Mouse (Mus musculus): ENCODE measurements around the gene Pitpnm2. TPM values are rescaled to one million over a fixed set of nuclear protein-coding genes. Genes with fewer than 3 reads are reported as not detected.

Gene Pitpnm2
- total and polyA plus RNA-seq, 3 experiments: 37.7 to 40.1 (median 40.1) TPM

DNA sequence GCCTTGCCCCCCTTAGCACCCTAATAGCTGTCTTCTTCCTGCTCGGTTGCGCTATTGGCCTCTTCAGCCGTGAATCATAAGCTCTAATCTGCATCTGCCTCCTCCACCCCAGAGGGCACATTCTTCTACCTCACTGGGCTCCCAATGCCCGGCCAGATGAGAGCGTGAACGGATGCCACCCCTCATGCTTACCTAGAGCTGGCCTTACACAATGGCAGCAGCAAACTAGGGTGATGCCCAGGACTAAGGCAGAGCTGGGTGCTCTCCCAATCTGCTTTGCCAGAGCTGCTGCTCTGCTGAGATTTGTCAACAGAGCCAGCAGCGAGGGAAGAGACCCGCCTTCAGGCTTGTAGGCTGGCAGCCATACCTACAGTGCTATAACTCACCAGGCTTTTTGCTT, 41.5 kb downstream of the Pitpnm2 start:
- intact Hi-C loops (cut with DNase I): loop anchor here (5.0 kb wide), 2 partner anchors 36 to 39 kb away; partner anchors contain the start of gene Pitpnm2
- 53% methylated on average over 8 of the region's 8 CpGs for WGBS
- H3K27me3 ChIP-seq (ENCODE audit: control insufficient read depth, insufficient read depth, low read length): no peaks in the 10 kb centered on the region
- peak overlapping the region; percentile 4; the same call in 1 of the 2 replicates for H3K9ac ChIP-seq (ENCODE audit: low read depth, low read length)
- DNase-seq: peak in 1 of 2 experiments; percentile 58
- H3K36me3 ChIP-seq (ENCODE audit: control insufficient read depth, insufficient read depth, low read length): peaks cover 12% of the 10 kb centered on the region
- no peaks in the 10 kb centered on the region for H3K79me2 ChIP-seq (replicated peaks; ENCODE audit: control insufficient read depth, insufficient read depth, low read length)
- peak overlapping the region; percentile 96 for H3K27ac ChIP-seq
- TF ChIP-seq POLR2A (IDR thresholded peaks at IDR 0.05; ENCODE audit: insufficient read depth, low read depth, low read length) (no peak), EP300 (IDR thresholded peaks at IDR 0.05; ENCODE audit: insufficient read depth, low read depth, low read length) (no peak), CTCF (IDR thresholded peaks at IDR 0.05) (no peak)
- H3K4me1 ChIP-seq (ENCODE audit: control insufficient read depth, insufficient read depth, low read length): peaks cover 67% of the 10 kb centered on the region
- no peak overlapping the region for H3K4me3 ChIP-seq

DNA sequence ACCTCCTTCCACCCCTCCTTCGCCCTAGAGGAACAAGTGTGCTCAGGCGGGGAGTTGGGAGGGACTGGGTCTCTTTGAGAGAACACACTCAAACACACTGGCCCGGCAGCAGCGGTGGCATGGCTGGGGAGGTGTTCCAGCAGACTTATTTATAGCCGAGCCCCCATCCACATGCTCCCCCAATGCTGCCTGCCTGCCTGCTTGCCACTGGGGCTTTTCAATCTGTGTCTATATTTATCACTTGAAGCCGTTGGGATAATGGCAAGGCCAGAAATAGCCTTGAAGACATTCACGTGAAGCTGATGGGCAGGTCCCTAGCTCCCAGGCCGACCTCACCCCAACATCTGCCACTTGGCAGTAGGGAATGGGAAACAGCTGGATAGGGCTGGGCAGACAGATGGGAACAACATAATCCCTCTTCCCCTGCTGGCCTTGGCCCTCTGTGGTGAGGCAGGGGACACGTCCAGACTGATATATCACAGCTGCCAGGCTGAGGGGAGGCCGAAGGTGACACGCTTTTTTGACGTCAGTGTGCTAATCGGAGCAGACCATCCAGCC, 43.0 kb downstream of the Pitpnm2 start:
- H3K27me3 ChIP-seq (ENCODE audit: control insufficient read depth, insufficient read depth, low read length): no peaks in the 10 kb centered on the region
- peaks cover 13% of the 10 kb centered on the region for H3K36me3 ChIP-seq (ENCODE audit: control insufficient read depth, insufficient read depth, low read length)
- peaks cover 70% of the 10 kb centered on the region for H3K4me1 ChIP-seq (ENCODE audit: control insufficient read depth, insufficient read depth, low read length)
- peak; percentile 78 to 84 for DNase-seq
- 11% methylated on average over 13 of the region's 13 CpGs for WGBS
- H3K4me3 ChIP-seq: no peak overlapping the region
- H3K9ac ChIP-seq (ENCODE audit: low read depth, low read length): peak overlapping the region; percentile 43
- intact Hi-C loops (cut with DNase I): loop anchor here (2.0 to 5.0 kb wide), 3 partner anchors 18 to 41 kb away; partner anchors contain the start of gene Pitpnm2
- H3K79me2 ChIP-seq (replicated peaks; ENCODE audit: control insufficient read depth, insufficient read depth, low read length): no peaks in the 10 kb centered on the region
- TF ChIP-seq POLR2A (IDR thresholded peaks at IDR 0.05; ENCODE audit: insufficient read depth, low read depth, low read length): peak; percentile 65
- TF ChIP-seq CTCF (IDR thresholded peaks at IDR 0.05): peak; percentile 17; the same call in 1 of the 2 replicates
- peak; percentile 97 for TF ChIP-seq EP300 (IDR thresholded peaks at IDR 0.05; ENCODE audit: insufficient read depth, low read depth, low read length)
- H3K27ac ChIP-seq: peak overlapping the region; percentile 96

DNA sequence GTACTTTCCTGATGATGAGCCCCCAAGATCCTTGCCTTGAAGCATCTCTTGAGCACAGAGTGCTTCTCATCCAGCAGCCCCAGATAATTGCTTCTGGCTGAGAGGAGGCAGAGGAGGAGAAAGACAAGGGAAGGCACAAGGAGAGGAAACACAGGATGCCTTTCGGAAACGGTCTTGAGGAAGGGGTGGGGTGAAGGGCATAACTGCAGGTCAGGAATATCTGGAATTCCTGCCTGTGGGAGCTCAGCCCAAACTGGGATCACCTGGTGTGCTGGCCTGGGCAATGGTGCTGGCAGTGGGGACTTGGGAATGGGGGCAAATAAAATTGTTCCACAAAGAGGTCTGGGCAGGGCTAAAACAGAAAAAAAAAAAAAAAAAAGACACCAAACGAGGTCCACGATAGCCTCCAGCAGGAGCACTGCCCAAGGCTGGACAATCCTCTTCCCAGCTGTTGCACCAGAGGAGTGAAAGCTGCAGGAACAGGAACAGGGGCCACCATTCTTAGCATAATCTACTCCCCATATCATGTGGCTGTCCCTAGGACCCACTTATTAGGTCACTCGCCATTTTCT, 43.7 kb downstream of the Pitpnm2 start:
- WGBS: 6% methylated on average over 5 of the region's 5 CpGs
- Histone ChIP-seq H3K79me2 (replicated peaks; ENCODE audit: control insufficient read depth, insufficient read depth, low read length) (no peaks in the 10 kb centered on the region), H3K27me3 (ENCODE audit: control insufficient read depth, insufficient read depth, low read length) (no peaks in the 10 kb centered on the region), H3K4me1 (ENCODE audit: control insufficient read depth, insufficient read depth, low read length) (peaks cover 68% of the 10 kb centered on the region), H3K36me3 (ENCODE audit: control insufficient read depth, insufficient read depth, low read length) (peaks cover 13% of the 10 kb centered on the region), H3K4me3 (no peak overlapping the region), H3K27ac (peak overlapping the region; percentile 96), H3K9ac (ENCODE audit: low read depth, low read length) (peak overlapping the region; percentile 43)
- intact Hi-C loops (cut with DNase I): loop anchor here (2.0 to 5.0 kb wide), 3 partner anchors 17 to 41 kb away; partner anchors contain the start of gene Pitpnm2
- no peak; the same call in 1 of the 2 replicates for TF ChIP-seq POLR2A (IDR thresholded peaks at IDR 0.05; ENCODE audit: insufficient read depth, low read depth, low read length)
- TF ChIP-seq EP300 (IDR thresholded peaks at IDR 0.05; ENCODE audit: insufficient read depth, low read depth, low read length): peak; percentile 61; the same call in 1 of the 2 replicates
- no peak for TF ChIP-seq CTCF (IDR thresholded peaks at IDR 0.05)
- DNase-seq: no peak

DNA sequence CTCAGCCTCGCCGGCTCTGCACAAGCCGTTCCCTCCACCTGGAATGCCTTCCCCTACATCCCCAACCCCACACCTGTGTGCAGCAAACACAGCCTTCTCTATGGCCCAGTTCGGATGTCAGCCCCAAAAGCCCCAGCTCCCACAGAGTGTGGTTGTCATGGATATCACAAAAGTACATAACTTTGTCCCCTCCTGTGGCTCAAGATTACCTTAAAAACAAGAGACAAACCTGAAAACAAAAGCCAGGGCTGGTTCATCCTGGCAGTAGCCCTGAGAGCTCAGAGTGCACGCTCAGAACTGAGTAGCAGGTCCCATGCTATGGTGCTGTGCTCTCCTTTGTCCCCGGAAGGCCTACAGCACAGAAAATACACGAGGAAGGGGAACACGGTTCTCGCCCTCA, 44.3 kb downstream of the Pitpnm2 start:
- Histone ChIP-seq H3K27ac (peak overlapping the region; percentile 96), H3K36me3 (ENCODE audit: control insufficient read depth, insufficient read depth, low read length) (peaks cover 13% of the 10 kb centered on the region), H3K9ac (ENCODE audit: low read depth, low read length) (peak overlapping the region; percentile 15), H3K27me3 (ENCODE audit: control insufficient read depth, insufficient read depth, low read length) (no peaks in the 10 kb centered on the region), H3K4me3 (no peak overlapping the region), H3K4me1 (ENCODE audit: control insufficient read depth, insufficient read depth, low read length) (peaks cover 62% of the 10 kb centered on the region), H3K79me2 (replicated peaks; ENCODE audit: control insufficient read depth, insufficient read depth, low read length) (no peaks in the 10 kb centered on the region)
- intact Hi-C loops (cut with DNase I): loop anchor here (5.0 kb wide), 2 partner anchors 33 to 42 kb away; partner anchors contain the start of gene Pitpnm2
- DNase-seq: no peak
- TF ChIP-seq CTCF (IDR thresholded peaks at IDR 0.05) (no peak), EP300 (IDR thresholded peaks at IDR 0.05; ENCODE audit: insufficient read depth, low read depth, low read length) (no peak), POLR2A (IDR thresholded peaks at IDR 0.05; ENCODE audit: insufficient read depth, low read depth, low read length) (no peak)
- 86% methylated on average over 9 of the region's 9 CpGs for WGBS

- H3K4me1 ChIP-seq (ENCODE audit: control insufficient read depth, insufficient read depth, low read length): peaks cover 60% of the 10 kb centered on the region
- no peak overlapping the region for H3K4me3 ChIP-seq
- H3K27ac ChIP-seq: peak overlapping the region; percentile 72
- no peaks in the 10 kb centered on the region for H3K27me3 ChIP-seq (ENCODE audit: control insufficient read depth, insufficient read depth, low read length)
- no peak for TF ChIP-seq CTCF (IDR thresholded peaks at IDR 0.05)
- peak; percentile 70; the same call in 1 of the 2 replicates for TF ChIP-seq EP300 (IDR thresholded peaks at IDR 0.05; ENCODE audit: insufficient read depth, low read depth, low read length)
- peak; percentile 63 to 77 for DNase-seq
- no peaks in the 10 kb centered on the region for H3K79me2 ChIP-seq (replicated peaks; ENCODE audit: control insufficient read depth, insufficient read depth, low read length)
- 58% methylated on average over 9 of the region's 9 CpGs for WGBS
- intact Hi-C loops (cut with DNase I): no loop called here
- H3K36me3 ChIP-seq (ENCODE audit: control insufficient read depth, insufficient read depth, low read length): peaks cover 10% of the 10 kb centered on the region
- no peak overlapping the region for H3K9ac ChIP-seq (ENCODE audit: low read depth, low read length)
Measured at GRCm38 (mm10) chr5:124204127-124204794, 45.3 kb downstream of the Pitpnm2 start.
